ENCODE assay signal across 7 mouse cellular contexts in the genomic region with DNA sequence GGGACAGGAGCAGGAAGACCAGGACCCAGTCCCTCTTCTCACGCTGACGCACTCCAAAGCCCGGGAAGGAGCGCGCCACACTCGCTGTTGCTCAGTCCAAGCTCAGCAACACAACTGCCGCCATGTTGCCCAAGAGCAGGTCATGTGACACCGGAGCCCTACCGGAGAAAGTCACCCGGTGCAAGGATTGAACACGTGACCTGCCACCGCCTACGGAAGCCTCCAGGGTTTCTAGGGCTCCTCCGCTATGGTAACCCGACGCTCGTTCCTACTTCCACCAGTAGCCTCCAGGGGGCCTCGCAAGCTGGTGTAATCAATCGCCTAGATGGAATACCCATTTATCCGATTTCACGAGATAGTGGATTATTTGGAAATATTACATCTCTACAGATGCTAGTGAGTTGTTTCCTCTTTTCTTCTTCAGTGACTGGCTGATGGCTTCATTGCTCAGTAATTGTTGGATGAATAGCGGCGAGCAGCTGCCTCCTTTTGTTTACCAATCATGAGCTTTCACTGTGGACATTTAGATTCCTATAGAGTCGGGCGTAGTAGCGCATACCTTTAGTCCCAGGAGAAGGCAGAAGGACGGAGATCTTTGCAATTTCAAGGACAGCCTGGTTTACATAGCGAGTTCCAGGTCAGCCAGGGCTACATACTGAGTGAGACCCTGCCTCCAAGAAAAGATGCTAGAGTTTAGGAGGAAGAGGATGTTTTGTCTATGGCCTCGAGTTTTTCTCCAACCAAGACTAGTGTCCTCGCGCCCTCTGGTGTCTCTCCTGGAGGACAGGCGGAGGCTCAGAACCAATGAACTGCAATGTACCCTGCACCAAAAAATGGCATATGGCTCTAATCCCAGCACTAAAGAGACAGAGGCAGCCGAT. TPM values are rescaled to one million over a fixed set of nuclear protein-coding genes. Genes with fewer than 3 reads are reported as not detected.
DNase-seq lines count a peak whose midpoint lies in the region; ATAC-seq lines count a peak whose summit lies in the region.

A gene (minus strand): TSS at position 173 of the 881 bp plus-strand sequence.

- DNase-seq in adrenal gland, adult 8-10 months: peak; percentile 96
- DNase-seq in embryo, embryonic 9.5 days (ENCODE audit: extremely low spot score): peak; percentile 92
- DNase-seq in gastrocnemius, postnatal 4 days (ENCODE audit: low spot score in 2 of 2): peak; percentile 82 to 95
- peak; percentile 98 for DNase-seq in left cerebral cortex, postnatal 36 days (ENCODE audit: low spot score in 2 of 2)
- peak; percentile 99 for DNase-seq in midbrain, embryonic 11.5 days (ENCODE audit: low spot score, missing footprints)
- peak; percentile 96 for DNase-seq in skeletal muscle tissue, adult 2 months (ENCODE audit: low read depth, low spot score)

- peak within 1 kb of the TSS; percentile 84 for H3K9ac ChIP-seq in intestine, embryonic 16.5 days (ENCODE audit: low read depth, low read length)
- H3K9ac ChIP-seq in midbrain, embryonic 11.5 days (ENCODE audit: low read length): peak within 1 kb of the TSS; percentile 89

- intact Hi-C loops in left cerebral cortex, postnatal 36 days (cut with DNase I): loop anchor here (1.0 to 5.0 kb wide), 2 partner anchors 54 to 115 kb away; no protein-coding TSS in a partner anchor

- peak; percentile 97 for ATAC-seq in intestine, embryonic 16.5 days
- ATAC-seq in midbrain, embryonic 11.5 days (ENCODE audit: low FRiP score): peak; percentile 97

- H3K27me3 ChIP-seq in intestine, embryonic 16.5 days (replicated peaks; ENCODE audit: control insufficient read depth, insufficient read depth, low read length): no peaks in the 10 kb centered on the region
- H3K27me3 ChIP-seq in midbrain, embryonic 11.5 days (ENCODE audit: control insufficient read depth, insufficient read depth, low read length): no peaks in the 10 kb centered on the region

- peak within 1 kb of the TSS; percentile 85 for H3K4me3 ChIP-seq in intestine, embryonic 16.5 days (ENCODE audit: low read length)
- H3K4me3 ChIP-seq in midbrain, embryonic 11.5 days (ENCODE audit: low read depth, low read length): peak within 1 kb of the TSS; percentile 88

- H3K27ac ChIP-seq in intestine, embryonic 16.5 days (ENCODE audit: low read length): peak within 1 kb of the TSS; percentile 64
- H3K27ac ChIP-seq in midbrain, embryonic 11.5 days (ENCODE audit: low read depth, low read length): peak within 1 kb of the TSS; percentile 11; the same call in 1 of the 2 replicates

- H3K4me1 ChIP-seq in intestine, embryonic 16.5 days (ENCODE audit: control insufficient read depth, insufficient read depth, low read length): peaks cover 12% of the 10 kb centered on the region
- peaks cover 11% of the 10 kb centered on the region for H3K4me1 ChIP-seq in midbrain, embryonic 11.5 days (ENCODE audit: control insufficient read depth, insufficient read depth, low read length)

- WGBS in intestine, embryonic 16.5 days: under 1% methylated on average over 33 of the region's 33 CpGs
- 1% methylated on average over 33 of the region's 33 CpGs for WGBS in midbrain, embryonic 11.5 days

- peak within 1 kb of the TSS; percentile 78 for H3K4me2 ChIP-seq in intestine, embryonic 16.5 days (ENCODE audit: low read depth, low read length)
- peak within 1 kb of the TSS; percentile 96 for H3K4me2 ChIP-seq in midbrain, embryonic 11.5 days

- no peaks in the 10 kb centered on the region for H3K36me3 ChIP-seq in intestine, embryonic 16.5 days (ENCODE audit: control insufficient read depth, insufficient read depth, low read length)
- peaks cover 3% of the 10 kb centered on the region for H3K36me3 ChIP-seq in midbrain, embryonic 11.5 days (ENCODE audit: control insufficient read depth, insufficient read depth, low read length)

- H3K9me3 ChIP-seq in intestine, embryonic 16.5 days (ENCODE audit: control insufficient read depth, low read length): no peaks in the 10 kb centered on the region
- H3K9me3 ChIP-seq in midbrain, embryonic 11.5 days (ENCODE audit: control insufficient read depth, low read length): no peaks in the 10 kb centered on the region

RNA-seq across cellular contexts. Expression of the gene that starts here (rescaled TPM):
- total RNA-seq in adrenal gland, adult 8-10 months (2022): 10 to 100 TPM; 36.9 to 57.2 (median 45.6) TPM
- 10 to 100 TPM; 31.6 to 33.9 TPM for total RNA-seq in gastrocnemius, postnatal 4 days (2021)
- polyA plus RNA-seq in intestine, embryonic 16.5 days (2015; fragmentation: Nextera tagmentation; extraction: Ambion mirVana): 70.0 and 76.2 TPM in 2 replicates
- total RNA-seq in left cerebral cortex, postnatal 36 days (2021): 10 to 100 TPM; 81.5 to 85.5 TPM
- polyA plus RNA-seq in midbrain, embryonic 11.5 days (2014; fragmentation: Nextera tagmentation; extraction: Ambion mirVana): 40.8 and 45.8 TPM in 2 replicates

Comparison
In these comparisons a context has a peak if more than half of its experiments do, and no peak if none do; other contexts are left out.
1. Peak in every context shown above with its lines: DNase-seq, ATAC-seq, H3K4me3 ChIP-seq and H3K27ac ChIP-seq.